Mouse (Mus musculus) testis, adult 2 months (tissue): ENCODE results near the gene Gna13.

Experiments
- CTCF ChIP-seq: fragments of 200-500 bp; IDR thresholded peaks from 2 replicates; pipeline ENCODE4 v1.5.1; 2012; ENCODE audit warnings: low read depth, mild to moderate bottlenecking, inconsistent platforms, low read length, moderate library complexity; ENCODE audit not compliant: control insufficient read depth, insufficient read depth, insufficient replicate concordance
- POLR2A ChIP-seq: fragments of 200-500 bp; IDR thresholded peaks from 2 replicates; pipeline ENCODE4 v1.6.1; 2012; ENCODE audit warnings: low read depth, mild to moderate bottlenecking, inconsistent platforms, low read length, moderate library complexity; ENCODE audit not compliant: control insufficient read depth

DNA sequence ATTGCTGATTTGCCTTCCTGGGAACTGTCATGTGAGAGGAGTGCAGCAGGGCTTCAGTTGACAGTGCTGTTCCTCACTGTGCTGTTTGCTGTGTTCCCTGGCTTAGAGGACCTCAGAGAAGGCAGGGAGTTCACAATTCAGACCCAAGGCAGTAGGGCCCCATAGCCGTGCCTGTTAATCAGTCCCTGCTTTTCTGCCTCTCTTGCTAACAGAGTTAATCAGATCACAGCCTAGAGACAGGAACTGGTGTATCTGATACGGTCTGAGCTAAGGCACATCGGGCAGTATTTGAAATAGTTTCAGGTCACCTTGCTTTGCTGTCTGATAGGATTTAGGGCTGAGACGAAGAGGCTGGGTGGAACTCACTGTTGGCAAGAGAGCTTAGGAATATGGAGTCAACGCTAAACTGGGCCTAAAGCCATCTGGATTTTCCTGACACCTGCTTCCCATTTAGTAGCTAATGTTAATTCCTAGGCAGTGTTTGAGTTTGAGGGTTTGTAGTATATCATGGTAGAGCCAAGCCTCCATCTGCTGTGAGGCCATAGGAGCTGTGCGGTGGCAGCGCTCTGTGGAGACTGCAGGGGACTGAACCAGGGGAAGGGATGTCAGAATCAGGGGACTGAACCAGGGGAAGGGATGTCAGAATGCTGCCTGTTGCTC is 14.0 kb downstream of the Gna13 start:
- no peak for TF ChIP-seq CTCF
- no peak for TF ChIP-seq POLR2A
